Mouse (Mus musculus): ENCODE data around the gene Mier2.

Gene Mier2

DNA sequence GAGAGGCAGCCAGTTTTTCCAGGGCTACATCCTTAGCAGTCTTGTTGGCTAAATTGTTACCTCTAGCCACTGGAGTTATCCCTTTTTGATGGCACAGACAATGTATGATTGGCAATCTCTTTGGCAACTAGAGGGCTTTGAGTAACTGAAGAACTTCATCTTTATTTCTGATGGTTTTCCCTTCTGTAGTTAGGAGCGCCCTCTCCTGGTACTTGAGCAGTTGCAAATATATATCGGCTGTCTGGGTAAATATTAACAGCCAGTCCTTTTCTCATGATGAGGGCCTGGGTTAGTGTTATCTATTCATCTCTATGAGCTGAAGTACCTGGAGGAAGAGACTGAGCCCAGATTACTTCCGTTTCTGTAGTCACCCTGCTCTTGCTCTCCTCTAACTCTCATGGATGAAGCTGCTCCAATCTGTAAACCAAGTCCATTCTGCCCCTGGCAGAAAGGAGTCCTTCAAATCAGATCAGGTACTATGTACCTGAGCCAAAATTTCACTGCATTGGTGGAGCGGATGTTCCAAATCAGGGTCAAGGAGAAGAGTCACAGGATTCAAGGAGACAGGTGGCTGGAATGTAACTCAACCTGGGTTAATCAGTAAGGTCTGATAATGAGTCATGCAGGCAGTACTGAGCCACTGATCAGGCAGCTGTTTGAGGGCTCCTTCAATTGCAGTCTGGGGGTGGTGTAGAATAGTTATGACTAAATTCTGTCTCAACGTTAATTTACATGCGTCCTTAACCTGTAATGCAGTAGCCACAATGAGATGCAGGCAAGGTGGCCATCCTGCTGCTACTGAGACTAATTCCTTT lies 52.0 kb downstream of the Mier2 start:
- no peak for DNase-seq (ENCODE audit: low spot score in 2 of 2)

DNA sequence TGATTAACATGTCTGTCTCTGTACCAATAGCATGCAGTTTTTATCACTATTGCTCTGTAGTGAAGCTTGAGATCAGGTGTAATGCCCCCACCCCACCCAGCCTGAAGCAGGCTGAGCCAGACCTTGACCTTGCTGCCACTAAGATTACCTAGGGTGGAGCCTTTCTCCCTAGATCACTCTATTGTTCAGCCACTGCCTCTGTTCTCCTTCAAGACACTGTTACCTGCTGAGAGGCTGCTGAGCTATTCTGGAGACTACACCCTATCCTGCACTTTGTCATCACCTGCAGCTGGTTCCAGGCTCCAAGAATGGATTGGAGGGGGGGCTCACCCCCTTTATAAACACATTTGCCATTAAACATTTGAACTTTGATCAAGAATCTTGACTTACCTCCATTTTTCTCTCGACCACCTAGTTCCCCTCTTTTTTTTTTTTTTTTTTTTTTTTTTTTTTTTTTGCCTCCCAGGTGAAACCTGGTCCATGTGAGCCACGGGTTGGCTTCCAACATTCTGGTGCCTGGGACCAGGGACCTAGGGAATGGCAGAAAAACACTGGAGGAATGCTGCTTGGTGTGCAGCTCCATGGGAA lies 58.2 kb downstream of the Mier2 start:
- DNase-seq (ENCODE audit: low spot score in 2 of 2), result no peak

DNA sequence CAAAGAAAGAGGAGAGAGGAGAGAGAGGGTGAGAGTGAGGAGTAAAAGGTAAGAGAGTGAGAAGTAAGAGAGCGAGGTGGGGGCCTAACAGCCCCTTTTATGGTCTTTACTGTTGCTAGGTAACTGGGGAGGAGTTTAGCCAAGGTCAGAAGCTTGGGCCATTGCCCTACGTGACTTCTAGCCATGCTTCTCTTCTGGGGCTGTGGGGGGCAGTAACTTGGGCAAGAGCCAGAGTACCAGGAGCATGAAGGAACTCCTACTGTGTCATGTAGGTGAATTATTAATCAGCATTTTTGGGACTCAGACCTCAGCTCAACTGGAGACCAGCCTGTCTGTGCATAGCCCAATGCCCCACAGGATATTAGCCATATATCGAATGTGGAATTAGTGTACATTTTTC lies 59.1 kb downstream of the Mier2 start:
- DNase-seq (ENCODE audit: low spot score in 2 of 2), result no peak
